Mouse (Mus musculus) heart, adult 2 months (tissue): Measurements from ENCODE around the gene Dchs1. TPM values are rescaled to one million over a fixed set of nuclear protein-coding genes. Genes with fewer than 3 reads are reported as not detected.
"Not testable (repeated sequence)": the region's sequence is repeated elsewhere in the genome, so short reads cannot be mapped to it uniquely, and the experiment has no call there.

Experiments
- DNase-seq, 2 experiments: peaks; one replicate each; pipeline ENCODE4 v3.0.0; 2021
- H3K27ac ChIP-seq: fragments of 200-600 bp; 2 replicates; pipeline ENCODE4 v1.8.1; 2022
- H3K27me3 ChIP-seq: fragments of 200-500 bp; 2 replicates; pipeline ENCODE4 v1.6.1; 2012; ENCODE audit warnings: mild to moderate bottlenecking, low read length, inconsistent platforms, mixed read lengths; ENCODE audit not compliant: control insufficient read depth, insufficient read depth
- H3K36me3 ChIP-seq: fragments of 200-500 bp; 2 replicates; pipeline ENCODE4 v1.6.1; 2012; ENCODE audit warnings: low read length, inconsistent platforms; ENCODE audit not compliant: control insufficient read depth, insufficient read depth
- H3K4me1 ChIP-seq: fragments of 200-500 bp; 2 replicates; pipeline ENCODE4 v1.6.1; 2011; ENCODE audit warnings: low read length; ENCODE audit not compliant: control insufficient read depth, insufficient read depth
- H3K4me3 ChIP-seq: fragments of 200-600 bp; 2 replicates; pipeline ENCODE4 v1.8.1; 2022
- H3K79me2 ChIP-seq: fragments of 200-500 bp; replicated peaks from 2 replicates; pipeline ENCODE4 v1.6.1; 2012; ENCODE audit warnings: mild to moderate bottlenecking, inconsistent platforms, low read length, moderate library complexity, mixed read lengths; ENCODE audit not compliant: control insufficient read depth, insufficient read depth
- H3K9ac ChIP-seq: fragments of 200-500 bp; 2 replicates; pipeline ENCODE4 v1.6.1; 2012; ENCODE audit warnings: low read depth, mild to moderate bottlenecking, control low read depth, inconsistent platforms, low read length, mixed read lengths
- CTCF ChIP-seq: fragments of 200-600 bp; IDR thresholded peaks from 2 replicates; pipeline ENCODE4 v1.8.1; 2022; ENCODE audit warnings: antibody characterized with exemption, mild to moderate bottlenecking, moderate library complexity
- EP300 ChIP-seq: fragments of 200-500 bp; IDR thresholded peaks from 2 replicates; pipeline ENCODE4 v1.6.1; 2011; ENCODE audit warnings: low read depth, low read length, control low read depth; ENCODE audit not compliant: insufficient read depth
- POLR2A ChIP-seq: fragments of 200-500 bp; IDR thresholded peaks from 2 replicates; pipeline ENCODE4 v1.6.1; 2011; ENCODE audit warnings: mild to moderate bottlenecking, low read depth, low read length, control low read depth; ENCODE audit not compliant: insufficient read depth
- WGBS: fragments of 180-500 bp; shearing (Covaris S2); methylation state at CpG from one replicate; pipeline ENCODE4 v1.1.7; 2018; 5-methylcytosine and 5-hydroxymethylcytosine counted together
- intact Hi-C: fragments of 180-260 bp; cut with DNase I; formaldehyde crosslinking; loops from one replicate; pipeline ENCODE4 v1.15.1; 2025
- polyA plus RNA-seq: library from polyadenylated mRNA; depleted of rRNA; stranded (reverse); fragments of >200 nt; gene quantifications from 2 replicates; pipeline ENCODE4 v1.2.3, GENCODE M21; 2012
- total RNA-seq, 2 experiments: library from RNA; stranded (reverse); gene quantifications; 2 replicates each; pipeline ENCODE4 v1.2.3; 2021

Dchs1 gene
- total and polyA plus RNA-seq, 3 experiments = 7.2 to 8.5 (median 8.0) TPM

DNA sequence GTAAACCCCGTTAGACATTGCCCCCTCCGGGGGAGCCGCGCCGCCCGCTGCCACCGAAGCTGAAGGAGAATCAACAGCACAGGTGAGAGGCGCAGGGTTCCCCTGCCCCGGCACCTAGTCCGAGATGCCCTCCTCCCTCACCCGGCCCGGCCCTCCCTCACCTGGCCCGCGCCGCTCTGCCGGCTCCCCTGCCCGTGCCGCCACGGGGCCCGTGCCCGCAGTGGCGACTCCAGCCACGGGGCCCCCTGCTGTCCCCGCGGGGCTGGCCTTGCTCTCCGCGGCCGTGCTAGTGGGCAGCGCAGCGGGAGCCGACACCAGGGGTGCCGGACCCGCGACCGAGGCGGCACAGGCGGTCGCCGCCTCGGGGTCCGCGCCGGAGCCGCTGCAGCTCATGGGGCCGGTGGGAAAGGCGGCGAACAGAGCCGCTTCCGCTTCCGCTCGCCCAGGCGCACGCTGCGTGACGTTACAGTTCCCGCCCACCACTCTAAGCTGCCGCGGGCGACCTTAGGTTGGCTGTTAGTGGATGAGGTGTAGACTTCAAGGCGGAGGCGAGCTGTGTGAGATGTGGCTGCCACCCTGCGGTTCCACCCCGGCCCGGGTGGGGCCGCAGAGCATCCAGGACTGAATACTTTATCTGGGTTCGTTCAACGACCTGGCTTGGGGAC lies 43.4 kb downstream of the Dchs1 start, which contains the start of gene Taf10:
Gene Taf10 (minus strand): TSS at position 436 of the 665 bp plus-strand sequence.
- TF ChIP-seq EP300 (peak; percentile 70; the same call in 1 of the 2 replicates), POLR2A (peak; percentile 73), CTCF (peak; percentile 59)
- peak; percentile 88 to 90 for DNase-seq
- peak within 1 kb of the TSS; percentile 85 for H3K4me3 ChIP-seq
- H3K9ac ChIP-seq = peak within 1 kb of the TSS; percentile 89
- H3K4me1 ChIP-seq = peaks cover 4% of the 10 kb centered on the region
- under 1% methylated on average over 60 of the region's 67 CpGs for WGBS
- no peaks in the 10 kb centered on the region for H3K27me3 ChIP-seq
- H3K36me3 ChIP-seq = peaks cover 10% of the 10 kb centered on the region
- intact Hi-C loops = loop anchor here (2.0 kb wide), 1 partner anchor 43 kb away; the partner anchor contains the start of gene Dchs1
- H3K27ac ChIP-seq = peak within 1 kb of the TSS; percentile 69
- no peaks in the 10 kb centered on the region for H3K79me2 ChIP-seq

DNA sequence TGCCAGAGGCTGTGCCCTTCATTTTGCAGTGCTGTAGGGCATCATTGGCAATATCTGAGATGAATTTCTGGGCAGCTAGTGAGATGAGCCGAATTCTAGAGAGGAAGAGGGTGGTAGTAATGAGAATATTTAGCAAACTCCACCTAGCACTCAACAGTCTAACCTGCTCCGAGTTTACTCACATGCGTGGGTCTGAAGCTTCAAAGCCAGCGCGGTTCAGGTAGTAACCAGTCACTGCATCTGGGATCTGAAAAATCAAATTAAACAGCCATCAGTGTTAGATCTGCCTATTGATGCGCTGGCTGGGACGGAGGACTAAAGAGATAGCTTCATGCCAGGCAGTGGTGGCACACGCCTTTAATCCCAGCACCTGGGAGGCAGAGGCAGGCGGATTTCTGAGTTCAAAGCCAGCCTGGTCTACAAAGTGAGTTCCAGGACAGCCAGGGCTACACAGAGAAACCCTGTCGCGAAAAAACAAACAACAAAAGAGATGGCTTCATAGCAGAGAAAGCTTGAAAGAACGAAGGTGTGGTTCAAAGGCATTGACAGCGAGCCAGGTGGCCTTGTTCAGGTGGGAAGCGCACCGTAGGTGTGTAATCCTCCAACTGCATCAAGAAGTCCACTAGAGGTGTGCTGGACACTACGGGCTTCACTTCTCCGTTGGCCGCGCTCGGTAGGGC lies 44.1 kb downstream of the Dchs1 start:
- H3K79me2 ChIP-seq, H3K4me1 ChIP-seq, H3K36me3 ChIP-seq, H3K27me3 ChIP-seq, intact Hi-C loops: not testable (repeated sequence)
- DNase-seq = peak in 1 of 2 experiments; percentile 17
- peak; percentile 61; the same call in 1 of the 2 replicates for TF ChIP-seq POLR2A
- 0 out of 2 replicates have a peak, but pooled peaks have one; percentile 10 for TF ChIP-seq EP300
- WGBS = 27% methylated on average over 20 of the region's 20 CpGs
- peak overlapping the region; percentile 69 for H3K27ac ChIP-seq
- H3K9ac ChIP-seq = peak overlapping the region; percentile 89
- H3K4me3 ChIP-seq = peak overlapping the region; percentile 85

- H3K27ac ChIP-seq, H3K4me3 ChIP-seq, intact Hi-C loops, H3K27me3 ChIP-seq, H3K79me2 ChIP-seq, H3K36me3 ChIP-seq, H3K9ac ChIP-seq, H3K4me1 ChIP-seq: not testable (repeated sequence)
- WGBS = 71% methylated on average over 7 of the region's 7 CpGs
- peak in 1 of 2 experiments; percentile 23 for DNase-seq
Observed at GRCm38 (mm10) chr7:105742539-105743215, 44.8 kb downstream of the Dchs1 start.

GRCm38 (mm10) chr7:105741978-105742377 lies 45.5 kb downstream of the Dchs1 start:
- intact Hi-C loops = no loop called here
- no peaks in the 10 kb centered on the region for H3K27me3 ChIP-seq
- TF ChIP-seq EP300 (no peak), CTCF (no peak), POLR2A (no peak)
- H3K4me3 ChIP-seq = no peak overlapping the region
- H3K36me3 ChIP-seq = peaks cover 10% of the 10 kb centered on the region
- DNase-seq = peak in 1 of 2 experiments; percentile 14
- H3K9ac ChIP-seq = no peak overlapping the region
- 82% methylated on average over 9 of the region's 9 CpGs for WGBS
- H3K79me2 ChIP-seq = no peaks in the 10 kb centered on the region
- no peak overlapping the region for H3K27ac ChIP-seq
- peaks cover 8% of the 10 kb centered on the region for H3K4me1 ChIP-seq

- 76% methylated on average over 6 of the region's 6 CpGs for whole genome bisulfite sequencing
- no peak for TF ChIP-seq EP300
- no peak for TF ChIP-seq POLR2A
- no peak for TF ChIP-seq CTCF
- peaks cover 8% of the 10 kb centered on the region for H3K4me1 ChIP-seq
- no peak overlapping the region for H3K27ac ChIP-seq
- peak in 1 of 2 experiments; percentile 14 for DNase-seq
- intact Hi-C loops = no loop called here
- H3K27me3 ChIP-seq = no peaks in the 10 kb centered on the region
- no peak overlapping the region for H3K9ac ChIP-seq
- H3K4me3 ChIP-seq = no peak overlapping the region
- H3K36me3 ChIP-seq = peaks cover 10% of the 10 kb centered on the region
- H3K79me2 ChIP-seq = no peaks in the 10 kb centered on the region
Observed at GRCm38 (mm10) chr7:105740851-105741250, 46.6 kb downstream of the Dchs1 start.
